Mouse (Mus musculus) hindbrain, embryonic 12.5 days (tissue): ENCODE data around the gene Gcgr. TPM values are rescaled to one million over a fixed set of nuclear protein-coding genes. Genes with fewer than 3 reads are reported as not detected.
A peak's percentile ranks its signal among the peaks of the same experiment; 100 is the strongest.
"Not testable (repeated sequence)": the region's sequence is repeated elsewhere in the genome, so short reads cannot be mapped to it uniquely, and the experiment has no call there.

Experiments used
- ATAC-seq: fragments of 200-750 bp; cut with Nextera tagmentation; 2 replicates; pipeline ENCODE4 v1.8.0; 2017; ENCODE audit warnings: moderate TSS enrichment; ENCODE audit not compliant: low FRiP score
- H3K27ac ChIP-seq: fragments of 300-500 bp; sonication (generic); 2 replicates; pipeline ENCODE4 v1.5.1; 2016; ENCODE audit warnings: mild to moderate bottlenecking
- H3K27me3 ChIP-seq: fragments of 300-500 bp; sonication (generic); 2 replicates; pipeline ENCODE4 v1.6.1; 2016; ENCODE audit warnings: mild to moderate bottlenecking
- H3K36me3 ChIP-seq: fragments of 300-500 bp; sonication (generic); 2 replicates; pipeline ENCODE4 v1.6.1; 2016; ENCODE audit warnings: mild to moderate bottlenecking
- H3K4me1 ChIP-seq: fragments of 300-500 bp; sonication (generic); 2 replicates; pipeline ENCODE4 v1.6.1; 2016
- H3K4me2 ChIP-seq: fragments of 300-500 bp; sonication (generic); replicated peaks from 2 replicates; pipeline ENCODE4 v1.6.1; 2016; ENCODE audit warnings: mild to moderate bottlenecking
- H3K4me3 ChIP-seq: fragments of 300-500 bp; sonication (generic); 2 replicates; pipeline ENCODE4 v1.5.1; 2016; ENCODE audit warnings: mild to moderate bottlenecking
- H3K9ac ChIP-seq: fragments of 300-500 bp; sonication (generic); 2 replicates; pipeline ENCODE4 v1.6.1; 2016; ENCODE audit warnings: mild to moderate bottlenecking, moderate library complexity
- H3K9me3 ChIP-seq: fragments of 300-500 bp; sonication (generic); replicated peaks from 2 replicates; pipeline ENCODE4 v1.6.1; 2016; ENCODE audit warnings: mild to moderate bottlenecking
- WGBS: fragments of 180-500 bp; shearing (Covaris S2); methylation state at CpG from one replicate; pipeline ENCODE4 v1.1.7; 2016; 5-methylcytosine and 5-hydroxymethylcytosine counted together
- polyA plus RNA-seq: library from polyadenylated mRNA; unstranded; fragments of >200 nt; fragmentation: Nextera tagmentation; extraction: Ambion mirVana; gene quantifications from 2 replicates; pipeline ENCODE4 v1.2.1, GENCODE M21; 2016

Gene Gcgr
- polyA plus RNA-seq, 1 experiment from 2014 or later, result 0.54 TPM

GRCm38 (mm10) chr11:120508290-120508870 lies 22.1 kb upstream of the Gcgr start:
- no peak for ATAC-seq
- 84% methylated on average over 9 of the region's 9 CpGs for WGBS
- no peaks in the 10 kb centered on the region for H3K9me3 ChIP-seq
- no peak overlapping the region for H3K4me3 ChIP-seq
- no peaks in the 10 kb centered on the region for H3K36me3 ChIP-seq
- no peak overlapping the region for H3K27ac ChIP-seq
- H3K9ac ChIP-seq, result no peak overlapping the region
- H3K27me3 ChIP-seq, result peaks cover 4% of the 10 kb centered on the region; the same call in 1 of the 2 replicates
- H3K4me1 ChIP-seq, result peaks cover 6% of the 10 kb centered on the region; the same call in 1 of the 2 replicates
- no peak overlapping the region for H3K4me2 ChIP-seq

GRCm38 (mm10) chr11:120509940-120510339 lies 20.6 kb upstream of the Gcgr start:
- ATAC-seq, result no peak
- Histone ChIP-seq H3K9me3 (no peaks in the 10 kb centered on the region), H3K4me2 (no peak overlapping the region), H3K4me3 (no peak overlapping the region), H3K27me3 (peaks cover 4% of the 10 kb centered on the region; the same call in 1 of the 2 replicates), H3K4me1 (peaks cover 6% of the 10 kb centered on the region; the same call in 1 of the 2 replicates), H3K9ac (no peak overlapping the region), H3K36me3 (no peaks in the 10 kb centered on the region), H3K27ac (no peak overlapping the region)
- WGBS, result 46% methylated on average over 4 of the region's 4 CpGs

GRCm38 (mm10) chr11:120510375-120511030 lies 20.0 kb upstream of the Gcgr start:
- H3K27ac ChIP-seq, result no peak overlapping the region
- H3K9me3 ChIP-seq, result no peaks in the 10 kb centered on the region
- H3K9ac ChIP-seq, result no peak overlapping the region
- H3K4me2 ChIP-seq, result peak overlapping the region; percentile 42
- WGBS, result 8% methylated on average over 16 of the region's 16 CpGs
- H3K4me1 ChIP-seq, result peaks cover 6% of the 10 kb centered on the region; the same call in 1 of the 2 replicates
- peaks cover 4% of the 10 kb centered on the region; the same call in 1 of the 2 replicates for H3K27me3 ChIP-seq
- ATAC-seq, result no peak
- no peaks in the 10 kb centered on the region for H3K36me3 ChIP-seq
- H3K4me3 ChIP-seq, result no peak overlapping the region

GRCm38 (mm10) chr11:120512790-120513453 lies 17.6 kb upstream of the Gcgr start:
- Histone ChIP-seq H3K27ac (no peak overlapping the region), H3K9ac (no peak overlapping the region), H3K27me3 (peaks cover 8% of the 10 kb centered on the region; the same call in 1 of the 2 replicates), H3K4me1 (peaks cover 7% of the 10 kb centered on the region), H3K9me3 (no peaks in the 10 kb centered on the region), H3K4me2 (no peak overlapping the region), H3K36me3 (no peaks in the 10 kb centered on the region), H3K4me3 (no peak overlapping the region)
- 32% methylated on average over 6 of the region's 6 CpGs for WGBS
- ATAC-seq, result no peak

- not testable (repeated sequence) for ATAC-seq, H3K4me2 ChIP-seq, H3K27ac ChIP-seq, H3K36me3 ChIP-seq, H3K4me3 ChIP-seq, H3K9me3 ChIP-seq, H3K4me1 ChIP-seq, H3K27me3 ChIP-seq, H3K9ac ChIP-seq
- WGBS, result 94% methylated on average over 2 of the region's 2 CpGs
These were observed 16.2 kb upstream of the Gcgr start for GRCm38 (mm10) chr11:120514262-120514661.

- Histone ChIP-seq H3K27me3 (peaks cover 8% of the 10 kb centered on the region; the same call in 1 of the 2 replicates), H3K4me2 (no peak overlapping the region), H3K36me3 (no peaks in the 10 kb centered on the region), H3K4me1 (peaks cover 8% of the 10 kb centered on the region), H3K4me3 (no peak overlapping the region), H3K27ac (no peak overlapping the region), H3K9ac (no peak overlapping the region), H3K9me3 (no peaks in the 10 kb centered on the region)
- ATAC-seq, result 0 out of 2 replicates have a peak, but pooled peaks have one; percentile 38
- 17% methylated on average over 17 of the region's 17 CpGs for WGBS
These were observed 14.9 kb upstream of the Gcgr start for GRCm38 (mm10) chr11:120515611-120516010.

- Histone ChIP-seq H3K9ac (no peak overlapping the region), H3K4me2 (no peak overlapping the region), H3K9me3 (no peaks in the 10 kb centered on the region), H3K36me3 (no peaks in the 10 kb centered on the region), H3K4me1 (peaks cover 5% of the 10 kb centered on the region), H3K4me3 (no peak overlapping the region), H3K27me3 (0 out of 2 replicates have a peak, but pooled peaks cover 4% of the 10 kb centered on the region), H3K27ac (no peak overlapping the region)
- WGBS, result 83% methylated on average over 4 of the region's 4 CpGs
- no peak for ATAC-seq
These were observed 13.4 kb upstream of the Gcgr start for GRCm38 (mm10) chr11:120517147-120517546.

GRCm38 (mm10) chr11:120518027-120518426 lies 12.5 kb upstream of the Gcgr start:
- Histone ChIP-seq H3K4me2 (no peak overlapping the region), H3K4me1 (peaks cover 5% of the 10 kb centered on the region), H3K36me3 (no peaks in the 10 kb centered on the region), H3K9me3 (no peaks in the 10 kb centered on the region), H3K27me3 (0 out of 2 replicates have a peak, but pooled peaks cover 4% of the 10 kb centered on the region), H3K27ac (no peak overlapping the region), H3K4me3 (no peak overlapping the region), H3K9ac (no peak overlapping the region)
- no peak for ATAC-seq
- WGBS, result 67% methylated on average over 6 of the region's 6 CpGs

- H3K4me1 ChIP-seq, result peaks cover 3% of the 10 kb centered on the region; the same call in 1 of the 2 replicates
- H3K9ac ChIP-seq, result no peak overlapping the region
- H3K4me3 ChIP-seq, result no peak overlapping the region
- 0 out of 2 replicates have a peak, but pooled peaks cover 4% of the 10 kb centered on the region for H3K27me3 ChIP-seq
- WGBS, result 80% methylated on average over 6 of the region's 6 CpGs
- no peaks in the 10 kb centered on the region for H3K9me3 ChIP-seq
- no peak overlapping the region for H3K4me2 ChIP-seq
- ATAC-seq, result no peak
- no peak overlapping the region for H3K27ac ChIP-seq
- H3K36me3 ChIP-seq, result no peaks in the 10 kb centered on the region
These were observed 11.9 kb upstream of the Gcgr start for GRCm38 (mm10) chr11:120518558-120518957.

GRCm38 (mm10) chr11:120519738-120520137 lies 10.8 kb upstream of the Gcgr start:
- H3K9me3 ChIP-seq, result no peaks in the 10 kb centered on the region
- no peaks in the 10 kb centered on the region for H3K36me3 ChIP-seq
- H3K27me3 ChIP-seq, result 0 out of 2 replicates have a peak, but pooled peaks cover 4% of the 10 kb centered on the region
- 58% methylated on average over 9 of the region's 9 CpGs for WGBS
- no peak overlapping the region for H3K27ac ChIP-seq
- H3K4me3 ChIP-seq, result no peak overlapping the region
- H3K4me2 ChIP-seq, result no peak overlapping the region
- ATAC-seq, result no peak
- peaks cover 3% of the 10 kb centered on the region; the same call in 1 of the 2 replicates for H3K4me1 ChIP-seq
- no peak overlapping the region for H3K9ac ChIP-seq

- Histone ChIP-seq H3K27ac (no peak overlapping the region), H3K9ac (no peak overlapping the region), H3K4me1 (peaks cover 3% of the 10 kb centered on the region; the same call in 1 of the 2 replicates), H3K4me3 (no peak overlapping the region), H3K4me2 (no peak overlapping the region), H3K9me3 (no peaks in the 10 kb centered on the region), H3K36me3 (no peaks in the 10 kb centered on the region), H3K27me3 (0 out of 2 replicates have a peak, but pooled peaks cover 4% of the 10 kb centered on the region)
- no peak for ATAC-seq
- WGBS, result 80% methylated on average over 9 of the region's 9 CpGs
These were observed 10.0 kb upstream of the Gcgr start for GRCm38 (mm10) chr11:120520498-120520897.

GRCm38 (mm10) chr11:120520967-120521540 lies 9.4 kb upstream of the Gcgr start:
- Histone ChIP-seq H3K4me3 (no peak overlapping the region), H3K4me2 (no peak overlapping the region), H3K27ac (no peak overlapping the region), H3K27me3 (0 out of 2 replicates have a peak, but pooled peaks cover 4% of the 10 kb centered on the region), H3K9ac (no peak overlapping the region), H3K4me1 (peaks cover 3% of the 10 kb centered on the region; the same call in 1 of the 2 replicates), H3K36me3 (no peaks in the 10 kb centered on the region), H3K9me3 (no peaks in the 10 kb centered on the region)
- ATAC-seq, result no peak
- WGBS, result 84% methylated on average over 5 of the region's 5 CpGs
